Mouse (Mus musculus): ENCODE results near the gene Fbp2. TPM values are rescaled to one million over a fixed set of nuclear protein-coding genes. Genes with fewer than 3 reads are reported as not detected.

Fbp2 gene
- polyA plus RNA-seq, 1 experiment from 2014 or later = 146 TPM

- no peak overlapping the region for H3K4me2 ChIP-seq (replicated peaks; ENCODE audit: low read depth)
- ATAC-seq (ENCODE audit: low FRiP score, low TSS enrichment) (no peak), DNase-seq (ENCODE audit: low spot score) (no peak)
- H3K36me3 ChIP-seq (ENCODE audit: control insufficient read depth, insufficient read depth, low read length) = no peaks in the 10 kb centered on the region
- WGBS = 51% methylated on average over 2 of the region's 2 CpGs
- no peak overlapping the region for H3K9ac ChIP-seq (ENCODE audit: low read length)
- H3K4me3 ChIP-seq (ENCODE audit: low read depth, low read length) = no peak overlapping the region
- H3K27ac ChIP-seq (replicated peaks) = no peak overlapping the region
- no peak for TF ChIP-seq CTCF (IDR thresholded peaks at IDR 0.05; ENCODE audit: low read depth)
- TF ChIP-seq EP300 (optimal IDR thresholded peaks at IDR 0.05) = no peak
- no peaks in the 10 kb centered on the region for H3K9me3 ChIP-seq (ENCODE audit: control insufficient read depth, low read length)
- H3K27me3 ChIP-seq (ENCODE audit: control insufficient read depth, insufficient read depth, low read length) = no peaks in the 10 kb centered on the region
- 0 out of 2 replicates have a peak, but pooled peaks cover 2% of the 10 kb centered on the region for H3K4me1 ChIP-seq (replicated peaks; ENCODE audit: control insufficient read depth, insufficient read depth)
These were observed 31.1 kb upstream of the Fbp2 start for GRCm38 (mm10) chr13:62889311-62889710.

- ATAC-seq (ENCODE audit: low FRiP score, low TSS enrichment) (peak; percentile 74), DNase-seq (ENCODE audit: low spot score) (peak; percentile 37)
- Histone ChIP-seq H3K27ac (replicated peaks) (no peak within 1 kb of the TSS), H3K4me1 (replicated peaks; ENCODE audit: control insufficient read depth, insufficient read depth) (0 out of 2 replicates have a peak, but pooled peaks cover 2% of the 10 kb centered on the region), H3K9me3 (ENCODE audit: control insufficient read depth, low read length) (no peaks in the 10 kb centered on the region), H3K27me3 (ENCODE audit: control insufficient read depth, insufficient read depth, low read length) (no peaks in the 10 kb centered on the region), H3K36me3 (ENCODE audit: control insufficient read depth, insufficient read depth, low read length) (no peaks in the 10 kb centered on the region), H3K4me2 (replicated peaks; ENCODE audit: low read depth) (peak within 1 kb of the TSS; percentile 42), H3K9ac (ENCODE audit: low read length) (0 out of 2 replicates have a peak within 1 kb of the TSS, but pooled peaks have one; percentile 13), H3K4me3 (ENCODE audit: low read depth, low read length) (peak within 1 kb of the TSS; percentile 23)
- 11% methylated on average over 29 of the region's 29 CpGs for WGBS
- TF ChIP-seq CTCF (IDR thresholded peaks at IDR 0.05; ENCODE audit: low read depth) (no peak), EP300 (optimal IDR thresholded peaks at IDR 0.05) (no peak)
These were observed 29.7 kb upstream of the Fbp2 start, which contains the start of gene Fbp1 for GRCm38 (mm10) chr13:62887712-62888441. Fbp1 (minus strand) TSS chr13:62888282.

DNA sequence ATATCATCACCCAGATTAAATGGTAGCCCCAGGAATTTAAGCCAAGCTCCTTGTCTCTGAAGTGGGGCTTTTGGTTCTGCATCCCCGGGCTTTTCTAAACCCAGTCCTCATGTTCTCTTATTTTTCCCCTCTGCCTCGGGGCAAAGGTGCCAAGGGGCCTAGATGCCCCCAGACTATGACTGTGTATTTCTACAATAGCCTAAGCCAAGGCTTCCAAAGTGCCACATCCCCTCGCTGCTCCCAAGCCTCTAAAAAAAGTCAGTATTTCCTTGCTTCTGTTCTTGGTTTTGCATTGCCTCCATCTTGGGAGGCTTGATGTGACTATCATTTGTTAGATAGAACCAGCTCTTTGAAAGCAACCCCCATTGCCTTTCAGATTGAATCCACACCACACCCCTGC lies 26.3 kb upstream of the Fbp2 start:
- H3K4me3 ChIP-seq (ENCODE audit: low read depth, low read length) = no peak overlapping the region
- no peak overlapping the region for H3K27ac ChIP-seq (replicated peaks)
- no peak overlapping the region for H3K4me2 ChIP-seq (replicated peaks; ENCODE audit: low read depth)
- TF ChIP-seq EP300 (optimal IDR thresholded peaks at IDR 0.05) = no peak
- TF ChIP-seq CTCF (IDR thresholded peaks at IDR 0.05; ENCODE audit: low read depth) = no peak
- WGBS = 70% methylated on average over 3 of the region's 3 CpGs
- no peaks in the 10 kb centered on the region for H3K36me3 ChIP-seq (ENCODE audit: control insufficient read depth, insufficient read depth, low read length)
- 0 out of 2 replicates have a peak, but pooled peaks cover 2% of the 10 kb centered on the region for H3K4me1 ChIP-seq (replicated peaks; ENCODE audit: control insufficient read depth, insufficient read depth)
- ATAC-seq (ENCODE audit: low FRiP score, low TSS enrichment) (no peak), DNase-seq (ENCODE audit: low spot score) (no peak)
- no peaks in the 10 kb centered on the region for H3K27me3 ChIP-seq (ENCODE audit: control insufficient read depth, insufficient read depth, low read length)
- H3K9me3 ChIP-seq (ENCODE audit: control insufficient read depth, low read length) = no peaks in the 10 kb centered on the region
- no peak overlapping the region for H3K9ac ChIP-seq (ENCODE audit: low read length)

GRCm38 (mm10) chr13:62883925-62884324 lies 25.7 kb upstream of the Fbp2 start:
- ATAC-seq (ENCODE audit: low FRiP score, low TSS enrichment) (no peak), DNase-seq (ENCODE audit: low spot score) (no peak)
- Histone ChIP-seq H3K4me1 (replicated peaks; ENCODE audit: control insufficient read depth, insufficient read depth) (0 out of 2 replicates have a peak, but pooled peaks cover 2% of the 10 kb centered on the region), H3K9ac (ENCODE audit: low read length) (no peak overlapping the region), H3K9me3 (ENCODE audit: control insufficient read depth, low read length) (no peaks in the 10 kb centered on the region), H3K27ac (replicated peaks) (no peak overlapping the region), H3K27me3 (ENCODE audit: control insufficient read depth, insufficient read depth, low read length) (no peaks in the 10 kb centered on the region), H3K4me2 (replicated peaks; ENCODE audit: low read depth) (no peak overlapping the region), H3K36me3 (ENCODE audit: control insufficient read depth, insufficient read depth, low read length) (no peaks in the 10 kb centered on the region), H3K4me3 (ENCODE audit: low read depth, low read length) (no peak overlapping the region)
- TF ChIP-seq CTCF (IDR thresholded peaks at IDR 0.05; ENCODE audit: low read depth) (no peak), EP300 (optimal IDR thresholded peaks at IDR 0.05) (no peak)
- 86% methylated on average over 9 of the region's 9 CpGs for WGBS

DNA sequence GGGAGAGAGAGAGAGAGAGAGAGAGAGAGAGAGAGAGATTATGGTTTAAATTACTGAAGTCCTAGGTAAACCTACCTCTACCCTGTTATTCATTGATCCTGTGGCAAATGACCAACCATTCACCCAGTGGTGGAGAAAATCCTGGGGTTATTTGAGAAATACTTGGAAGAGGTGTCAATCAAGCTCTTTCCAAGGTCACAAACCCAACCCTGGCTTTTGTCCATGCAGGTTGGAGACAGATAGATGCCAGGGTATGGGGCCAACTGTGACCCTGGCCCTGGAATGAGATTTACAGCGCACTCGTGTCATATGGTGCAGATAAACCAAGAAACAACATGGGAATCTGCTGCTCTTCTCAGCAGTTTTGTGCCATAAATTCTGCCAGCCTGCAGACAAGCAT lies 25.2 kb upstream of the Fbp2 start:
- H3K4me3 ChIP-seq (ENCODE audit: low read depth, low read length) = no peak overlapping the region
- 91% methylated on average over 2 of the region's 2 CpGs for WGBS
- no peak overlapping the region for H3K9ac ChIP-seq (ENCODE audit: low read length)
- H3K27me3 ChIP-seq (ENCODE audit: control insufficient read depth, insufficient read depth, low read length) = no peaks in the 10 kb centered on the region
- ATAC-seq (ENCODE audit: low FRiP score, low TSS enrichment) (no peak), DNase-seq (ENCODE audit: low spot score) (no peak)
- H3K4me2 ChIP-seq (replicated peaks; ENCODE audit: low read depth) = no peak overlapping the region
- no peaks in the 10 kb centered on the region for H3K36me3 ChIP-seq (ENCODE audit: control insufficient read depth, insufficient read depth, low read length)
- H3K27ac ChIP-seq (replicated peaks) = no peak overlapping the region
- H3K4me1 ChIP-seq (replicated peaks; ENCODE audit: control insufficient read depth, insufficient read depth) = 0 out of 2 replicates have a peak, but pooled peaks cover 2% of the 10 kb centered on the region
- TF ChIP-seq CTCF (IDR thresholded peaks at IDR 0.05; ENCODE audit: low read depth) (no peak), EP300 (optimal IDR thresholded peaks at IDR 0.05) (no peak)
- no peaks in the 10 kb centered on the region for H3K9me3 ChIP-seq (ENCODE audit: control insufficient read depth, low read length)

GRCm38 (mm10) chr13:62882856-62883255 lies 24.6 kb upstream of the Fbp2 start:
- Histone ChIP-seq H3K9ac (ENCODE audit: low read length) (no peak overlapping the region), H3K27me3 (ENCODE audit: control insufficient read depth, insufficient read depth, low read length) (no peaks in the 10 kb centered on the region), H3K4me1 (replicated peaks; ENCODE audit: control insufficient read depth, insufficient read depth) (0 out of 2 replicates have a peak, but pooled peaks cover 2% of the 10 kb centered on the region), H3K27ac (replicated peaks) (no peak overlapping the region), H3K9me3 (ENCODE audit: control insufficient read depth, low read length) (no peaks in the 10 kb centered on the region), H3K4me2 (replicated peaks; ENCODE audit: low read depth) (no peak overlapping the region), H3K36me3 (ENCODE audit: control insufficient read depth, insufficient read depth, low read length) (no peaks in the 10 kb centered on the region), H3K4me3 (ENCODE audit: low read depth, low read length) (no peak overlapping the region)
- no peak for DNase-seq (ENCODE audit: low spot score)
- 72% methylated on average over 5 of the region's 5 CpGs for WGBS
- TF ChIP-seq EP300 (optimal IDR thresholded peaks at IDR 0.05) = no peak
- ATAC-seq (ENCODE audit: low FRiP score, low TSS enrichment) = no peak

Measured in stomach, postnatal 0 days (tissue).